Mouse (Mus musculus): ENCODE data around the gene Opcml.

- no peak for TF ChIP-seq CTCF (IDR thresholded peaks at IDR 0.05; ENCODE audit: low read depth, low read length)
- TF ChIP-seq POLR2A (IDR thresholded peaks at IDR 0.05; ENCODE audit: extremely low read depth, insufficient read depth, low read length): no peak
These were observed 834.3 kb downstream of the Opcml start for GRCm38 (mm10) chr9:28624870-28625269.

Measured in liver, adult 2 months (tissue).